Mouse (Mus musculus) gastrocnemius, postnatal 25 days (tissue): ENCODE measurements around the gene Tigit. TPM values are rescaled to one million over a fixed set of nuclear protein-coding genes. Genes with fewer than 3 reads are reported as not detected.

Source experiments
- DNase-seq: peaks from one replicate; pipeline ENCODE4 v3.0.0; 2022
- microRNA-seq, 2 experiments: library from miRNA; unstranded; fragments of <30 nt; microRNA quantifications; one replicate each; pipeline ENCODE4 v1.2.0; 2021; ENCODE audit warnings: borderline replicate concordance in 2 of 2
- total RNA-seq, 2 experiments: library from RNA; stranded (reverse); gene quantifications; 1 replicate in 1 of 2; 2 replicates in 1 of 2; pipeline ENCODE4 v1.2.3; 2021

The Tigit gene
- total RNA-seq, 2 experiments from 2014 or later, result not detected

GRCm38 (mm10) chr16:43618286-43618685 is 45.7 kb downstream of the Tigit start:
- no peak for DNase-seq

GRCm38 (mm10) chr16:43617346-43617745 is 46.6 kb downstream of the Tigit start:
- DNase-seq, result no peak

GRCm38 (mm10) chr16:43616348-43616747 is 47.6 kb downstream of the Tigit start:
- no peak for DNase-seq

GRCm38 (mm10) chr16:43610375-43610774 is 53.6 kb downstream of the Tigit start:
- peak; percentile 49 for DNase-seq

- no peak for DNase-seq
These were observed 55.9 kb downstream of the Tigit start for GRCm38 (mm10) chr16:43608066-43608465.

GRCm38 (mm10) chr16:43607086-43607485 is 56.9 kb downstream of the Tigit start:
- DNase-seq, result no peak

- no peak for DNase-seq
These were observed 59.4 kb downstream of the Tigit start for GRCm38 (mm10) chr16:43604399-43605013.

GRCm38 (mm10) chr16:43603591-43604141 is 60.3 kb downstream of the Tigit start:
- no peak for DNase-seq

- DNase-seq, result no peak
These were observed 61.4 kb downstream of the Tigit start for GRCm38 (mm10) chr16:43602573-43602972.

- no peak for DNase-seq
These were observed 64.2 kb downstream of the Tigit start for GRCm38 (mm10) chr16:43599707-43600106.

Small RNA genes lying within 50 kb of the gene (microRNA-seq; reads per million reads assigned to microRNA genes)
- 0 reads per million in 2 experiments for gene Mir568

Other genes with a start within 250 kb of the Tigit start
- not detected for gene Drd3, start 89.9 kb upstream of the Tigit start, total RNA-seq
- gene Ccdc191, start 225.7 kb upstream of the Tigit start, total RNA-seq, result 1 to 10 TPM; 1.9 to 2.7 TPM